Mouse (Mus musculus): ENCODE results near the gene Spdl1.

GRCm38 (mm10) chr11:34856652-34857051 is 23.2 kb upstream of the Spdl1 start:
- TF ChIP-seq CTCF (IDR thresholded peaks at IDR 0.05; ENCODE audit: borderline replicate concordance, insufficient read depth, low read length) = no peak
- TF ChIP-seq POLR2A (IDR thresholded peaks at IDR 0.05; ENCODE audit: low read depth, low read length) = no peak

All from embryonic fibroblast, embryonic 13.5 days (primary cell).